Mouse (Mus musculus) intestine, embryonic 14.5 days (tissue): ENCODE data around the gene Crtam. TPM values are rescaled to one million over a fixed set of nuclear protein-coding genes. Genes with fewer than 3 reads are reported as not detected.

Experiments
- ATAC-seq: fragments of 200-750 bp; cut with Nextera tagmentation; replicated peaks from 2 replicates; pipeline ENCODE4 v1.8.0; 2017; ENCODE audit warnings: low read depth, moderate number of reproducible peaks, moderate TSS enrichment, moderate library complexity; ENCODE audit not compliant: low FRiP score, low TSS enrichment
- DNase-seq: peaks from one replicate; pipeline ENCODE4 v3.0.0-alpha.2; 2018; ENCODE audit warnings: low spot score
- H3K27ac ChIP-seq: fragments of 300-500 bp; sonication (generic); 2 replicates; pipeline ENCODE4 v1.5.1; 2014; ENCODE audit warnings: low read depth, mild to moderate bottlenecking, control low read depth
- H3K27me3 ChIP-seq: fragments of 300-500 bp; sonication (generic); replicated peaks from 2 replicates; pipeline ENCODE4 v1.6.1; 2014; ENCODE audit warnings: low read length, control low read depth; ENCODE audit not compliant: control insufficient read depth, insufficient read depth
- H3K36me3 ChIP-seq: fragments of 300-500 bp; sonication (generic); 2 replicates; pipeline ENCODE4 v1.6.1; 2014; ENCODE audit warnings: low read length, control low read depth; ENCODE audit not compliant: control insufficient read depth, insufficient read depth
- H3K4me1 ChIP-seq: fragments of 300-500 bp; sonication (generic); replicated peaks from 2 replicates; pipeline ENCODE4 v1.6.1; 2014; ENCODE audit warnings: low read length, control low read depth, mixed read lengths; ENCODE audit not compliant: control insufficient read depth, insufficient read depth
- H3K4me2 ChIP-seq: fragments of 300-500 bp; sonication (generic); 2 replicates; pipeline ENCODE4 v1.6.1; 2014; ENCODE audit warnings: low read length
- H3K4me3 ChIP-seq: fragments of 300-500 bp; sonication (generic); 2 replicates; pipeline ENCODE4 v1.5.1; 2014; ENCODE audit warnings: low read depth, low read length, control low read depth, mixed read lengths
- H3K9ac ChIP-seq: fragments of 300-500 bp; sonication (generic); 2 replicates; pipeline ENCODE4 v1.6.1; 2014; ENCODE audit warnings: mild to moderate bottlenecking, low read length
- H3K9me3 ChIP-seq: fragments of 300-500 bp; sonication (generic); 2 replicates; pipeline ENCODE4 v1.6.1; 2016; ENCODE audit warnings: low read length, control low read depth; ENCODE audit not compliant: control insufficient read depth
- WGBS: fragments of 180-500 bp; shearing (Covaris S2); extraction: QIAGEN DNeasy Blood & Tissue Kit; methylation state at CpG from one replicate; pipeline ENCODE4 v1.1.7; 2014; 5-methylcytosine and 5-hydroxymethylcytosine counted together
- polyA plus RNA-seq: library from polyadenylated mRNA; unstranded; fragments of >200 nt; fragmentation: Nextera tagmentation; extraction: Ambion mirVana; gene quantifications from 2 replicates; pipeline ENCODE4 v1.2.1, GENCODE M21; 2014

Crtam gene
- polyA plus RNA-seq, 1 experiment from 2014 or later = 0.74 TPM

- Histone ChIP-seq H3K4me3 (no peak overlapping the region), H3K27me3 (no peaks in the 10 kb centered on the region), H3K9ac (no peak overlapping the region), H3K4me2 (no peak overlapping the region), H3K36me3 (no peaks in the 10 kb centered on the region), H3K9me3 (no peaks in the 10 kb centered on the region), H3K4me1 (no peaks in the 10 kb centered on the region), H3K27ac (no peak overlapping the region)
- DNase-seq (no peak), ATAC-seq (no peak)
- WGBS = 84% methylated on average over 2 of the region's 2 CpGs
Measured at GRCm38 (mm10) chr9:41047654-41048053, 43.2 kb upstream of the Crtam start.

GRCm38 (mm10) chr9:41044626-41045025 lies 40.2 kb upstream of the Crtam start:
- H3K4me2 ChIP-seq = no peak overlapping the region
- H3K4me1 ChIP-seq = no peaks in the 10 kb centered on the region
- H3K36me3 ChIP-seq = no peaks in the 10 kb centered on the region
- WGBS = 18% methylated on average over 3 of the region's 3 CpGs
- no peak overlapping the region for H3K4me3 ChIP-seq
- no peak overlapping the region for H3K27ac ChIP-seq
- H3K27me3 ChIP-seq = no peaks in the 10 kb centered on the region
- no peaks in the 10 kb centered on the region for H3K9me3 ChIP-seq
- ATAC-seq (no peak), DNase-seq (peak; percentile 93)
- no peak overlapping the region for H3K9ac ChIP-seq

- no peak overlapping the region for H3K4me2 ChIP-seq
- H3K9me3 ChIP-seq = no peaks in the 10 kb centered on the region
- H3K27ac ChIP-seq = no peak overlapping the region
- ATAC-seq (no peak), DNase-seq (no peak)
- 91% methylated on average over 5 of the region's 5 CpGs for WGBS
- no peaks in the 10 kb centered on the region for H3K27me3 ChIP-seq
- H3K4me1 ChIP-seq = no peaks in the 10 kb centered on the region
- H3K9ac ChIP-seq = no peak overlapping the region
- no peak overlapping the region for H3K4me3 ChIP-seq
- no peaks in the 10 kb centered on the region for H3K36me3 ChIP-seq
Measured at GRCm38 (mm10) chr9:41043641-41044040, 39.2 kb upstream of the Crtam start.

- no peak for ATAC-seq
- no peak overlapping the region for H3K4me3 ChIP-seq
- no peak overlapping the region for H3K27ac ChIP-seq
- no peak overlapping the region for H3K9ac ChIP-seq
- H3K9me3 ChIP-seq = no peaks in the 10 kb centered on the region
- H3K4me2 ChIP-seq = no peak overlapping the region
- 83% methylated on average over 3 of the region's 3 CpGs for WGBS
- no peak for DNase-seq
- no peaks in the 10 kb centered on the region for H3K36me3 ChIP-seq
- no peaks in the 10 kb centered on the region for H3K4me1 ChIP-seq
- no peaks in the 10 kb centered on the region for H3K27me3 ChIP-seq
Measured at GRCm38 (mm10) chr9:41041404-41041803, 37.0 kb upstream of the Crtam start.

- ATAC-seq = no peak
- Histone ChIP-seq H3K9ac (no peak overlapping the region), H3K36me3 (no peaks in the 10 kb centered on the region), H3K4me1 (no peaks in the 10 kb centered on the region), H3K4me2 (no peak overlapping the region), H3K9me3 (no peaks in the 10 kb centered on the region), H3K27me3 (no peaks in the 10 kb centered on the region), H3K27ac (no peak overlapping the region), H3K4me3 (no peak overlapping the region)
- no peak for DNase-seq
- 52% methylated on average over 9 of the region's 9 CpGs for WGBS
Measured at GRCm38 (mm10) chr9:41038150-41038664, 33.8 kb upstream of the Crtam start.

GRCm38 (mm10) chr9:41031590-41032489 lies 27.4 kb upstream of the Crtam start:
- WGBS = 21% methylated on average over 18 of the region's 18 CpGs
- Histone ChIP-seq H3K4me2 (0 out of 2 replicates have a peak overlapping the region, but pooled peaks have one; percentile 13), H3K9me3 (no peaks in the 10 kb centered on the region), H3K4me1 (peaks cover 8% of the 10 kb centered on the region), H3K27me3 (no peaks in the 10 kb centered on the region), H3K4me3 (no peak overlapping the region), H3K27ac (no peak overlapping the region), H3K36me3 (no peaks in the 10 kb centered on the region), H3K9ac (no peak overlapping the region)
- DNase-seq = no peak
- no peak for ATAC-seq

GRCm38 (mm10) chr9:41029827-41030226 lies 25.4 kb upstream of the Crtam start:
- 72% methylated on average over 6 of the region's 6 CpGs for WGBS

GRCm38 (mm10) chr9:41028470-41028869 lies 24.0 kb upstream of the Crtam start:
- no peak for DNase-seq
- Histone ChIP-seq H3K4me1 (peaks cover 8% of the 10 kb centered on the region), H3K9me3 (no peaks in the 10 kb centered on the region), H3K4me3 (no peak overlapping the region), H3K9ac (no peak overlapping the region), H3K27ac (no peak overlapping the region), H3K27me3 (no peaks in the 10 kb centered on the region), H3K4me2 (no peak overlapping the region), H3K36me3 (no peaks in the 10 kb centered on the region)
- ATAC-seq = no peak
- 48% methylated on average over 5 of the region's 5 CpGs for WGBS

More at GRCm38 (mm10) chr9:41029827-41030226, 25.4 kb upstream of the Crtam start:
- no peak overlapping the region for H3K9ac ChIP-seq
- ATAC-seq (no peak), DNase-seq (no peak)
- no peaks in the 10 kb centered on the region for H3K9me3 ChIP-seq
- no peak overlapping the region for H3K4me3 ChIP-seq
- H3K36me3 ChIP-seq = no peaks in the 10 kb centered on the region
- H3K27ac ChIP-seq = no peak overlapping the region
- H3K27me3 ChIP-seq = no peaks in the 10 kb centered on the region
- H3K4me2 ChIP-seq = no peak overlapping the region
- peaks cover 8% of the 10 kb centered on the region for H3K4me1 ChIP-seq

GRCm38 (mm10) chr9:41021690-41022089 lies 17.3 kb upstream of the Crtam start:
- WGBS = 58% methylated on average over 3 of the region's 3 CpGs
- no peaks in the 10 kb centered on the region for H3K4me1 ChIP-seq
- no peak overlapping the region for H3K9ac ChIP-seq
- H3K27me3 ChIP-seq = no peaks in the 10 kb centered on the region
- no peak overlapping the region for H3K27ac ChIP-seq
- no peaks in the 10 kb centered on the region for H3K9me3 ChIP-seq
- DNase-seq (no peak), ATAC-seq (no peak)
- no peak overlapping the region for H3K4me3 ChIP-seq
- H3K36me3 ChIP-seq = no peaks in the 10 kb centered on the region
- H3K4me2 ChIP-seq = no peak overlapping the region
